Mouse (Mus musculus) liver, embryonic 15.5 days (tissue): Measurements from ENCODE around the gene Dip2a. TPM values are rescaled to one million over a fixed set of nuclear protein-coding genes. Genes with fewer than 3 reads are reported as not detected.

Experiments used
- polyA plus RNA-seq: library from polyadenylated mRNA; unstranded; fragments of >200 nt; fragmentation: Nextera tagmentation; extraction: Ambion mirVana; gene quantifications from 2 replicates; pipeline ENCODE4 v1.2.1, GENCODE M21; 2015

Gene Dip2a
- polyA plus RNA-seq, 1 experiment from 2014 or later, result 1.2 TPM

Other genes with a start within 250 kb of the Dip2a start
- 0.20 and 0.35 TPM in 2 replicates for gene Slc5a4b, start 234.3 kb downstream of the Dip2a start, polyA plus RNA-seq
- 0.07 TPM in 1 of 2 replicates, not detected in the other for gene Slc5a4a, start 197.8 kb downstream of the Dip2a start, polyA plus RNA-seq
- gene Prmt2, start 107.4 kb downstream of the Dip2a start, polyA plus RNA-seq, result 5.7 and 5.9 TPM in 2 replicates
- 0.08 and 0.12 TPM in 2 replicates for gene S100b, start 91.4 kb downstream of the Dip2a start, polyA plus RNA-seq
- gene AC141477.1, start 95.2 kb upstream of the Dip2a start, polyA plus RNA-seq, result not detected in 2 replicates
- 8.0 and 8.6 TPM in 2 replicates for gene Pcnt, start 97.5 kb upstream of the Dip2a start, polyA plus RNA-seq
- not detected in 2 replicates for gene 2610028H24Rik, start 103.8 kb upstream of the Dip2a start, polyA plus RNA-seq
- gene Mcm3ap, start 123.6 kb upstream of the Dip2a start, polyA plus RNA-seq, result 18.0 and 18.5 TPM in 2 replicates
- 2.6 and 2.7 TPM in 2 replicates for gene Ybey, start 123.8 kb upstream of the Dip2a start, polyA plus RNA-seq
- gene Lss, start 186.3 kb upstream of the Dip2a start, polyA plus RNA-seq, result 68.0 and 71.8 TPM in 2 replicates
- not detected in 2 replicates for gene Spatc1l, start 217.0 kb upstream of the Dip2a start, polyA plus RNA-seq
- gene Ftcd, start 230.4 kb upstream of the Dip2a start, polyA plus RNA-seq, result 41.2 and 55.5 TPM in 2 replicates